Mouse (Mus musculus) monocyte, adult 59 days (primary cell): ENCODE measurements around the gene Selplg. TPM values are rescaled to one million over a fixed set of nuclear protein-coding genes. Genes with fewer than 3 reads are reported as not detected.

Experiments
- total RNA-seq, 2 experiments: library from RNA; stranded (reverse); gene quantifications; one replicate each; pipeline ENCODE4 v1.2.4; 2023

The Selplg gene
- 100 to 1,000 TPM; 485 to 500 TPM for total RNA-seq

DNA sequence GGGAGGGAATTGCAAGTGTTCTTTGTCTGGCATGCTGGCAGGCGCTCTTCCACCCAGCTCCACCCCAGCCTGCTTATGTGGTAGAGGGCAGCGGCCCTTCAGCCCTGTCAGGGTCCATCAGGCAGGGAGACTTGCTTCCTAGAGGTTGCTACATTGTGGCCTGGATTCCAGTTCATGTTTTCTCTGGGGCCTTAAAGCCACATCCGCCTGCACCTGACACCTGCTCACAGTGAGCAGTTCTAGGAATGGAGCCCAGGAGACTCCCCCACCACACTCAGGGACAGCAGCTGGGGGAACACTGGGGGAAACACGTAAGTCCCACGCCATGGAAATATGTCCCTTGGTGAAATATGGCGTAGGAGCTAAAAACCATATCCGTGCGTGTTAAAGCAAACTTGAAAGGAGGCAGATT, at the start of gene Selplg:
TSS of gene Selplg (minus strand) at position 155 of the 412 bp plus-strand sequence.

DNA sequence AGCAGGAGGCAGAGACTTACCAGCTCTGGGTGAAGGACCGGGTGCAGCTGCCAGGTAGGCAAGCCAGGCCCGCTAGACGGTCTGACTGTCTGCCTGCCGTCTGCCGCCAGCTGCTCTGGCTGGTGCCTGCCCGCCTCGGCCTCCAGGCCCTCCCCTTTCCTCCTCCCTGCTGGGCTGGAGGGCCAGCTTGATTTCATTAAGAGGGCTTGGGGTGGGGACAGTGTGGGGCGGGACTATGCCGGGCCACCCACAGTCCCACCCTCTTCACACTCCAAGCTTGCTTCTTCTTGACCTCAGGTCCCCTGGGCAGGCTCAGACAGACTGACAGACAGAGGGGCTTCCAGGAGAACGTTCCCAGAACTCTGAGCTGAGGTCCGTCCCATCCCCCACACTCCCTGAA, 32.2 kb downstream of the Selplg start, which contains the start of gene Tmem119:
TSS of gene Tmem119 (minus strand) at position 237 of the 400 bp plus-strand sequence.

DNA sequence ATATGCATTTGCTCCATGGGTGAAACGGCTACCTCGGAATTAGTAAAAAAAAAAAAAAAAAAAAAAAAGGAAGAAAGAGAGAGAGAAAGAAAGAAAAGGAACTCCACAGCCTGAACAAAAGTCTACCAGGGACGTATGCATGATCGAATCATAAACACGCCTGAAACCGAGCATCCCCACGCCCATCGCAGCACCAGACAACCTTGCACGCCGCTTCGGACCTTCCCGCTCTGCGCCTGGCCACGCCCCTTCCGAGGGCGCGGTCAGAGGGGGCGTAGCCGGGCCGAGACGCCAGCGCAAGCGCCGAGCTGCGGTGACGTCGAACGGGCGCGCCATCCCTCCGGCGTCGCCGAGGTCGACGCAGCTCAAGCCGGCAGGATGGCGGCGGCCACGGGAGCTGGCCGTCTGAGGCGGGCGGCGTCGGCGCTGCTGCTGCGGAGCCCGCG, 60.0 kb downstream of the Selplg start, which contains the start of the genes Sart3 and Iscu:
TSS of gene Sart3 (minus strand) at position 61 of the 446 bp plus-strand sequence.
TSS of gene Iscu (plus strand) at position 299 of the 446 bp plus-strand sequence.

Other genes with a start within 250 kb of the Selplg start
- gene Cmklr1, start 182.2 kb downstream of the Selplg start, total RNA-seq = 10 to 100 TPM; 41.9 to 54.1 TPM
- gene 1700069L16Rik, start 107.9 kb downstream of the Selplg start, total RNA-seq = not detected
- gene Ficd, start 96.8 kb downstream of the Selplg start, total RNA-seq = 1 to 10 TPM; 4.0 to 5.3 TPM
- 10 to 100 TPM; 34.8 to 36.5 TPM for gene Sart3, start 60.1 kb downstream of the Selplg start, total RNA-seq
- 100 to 1,000 TPM; 120 to 124 TPM for gene Iscu, start 59.9 kb downstream of the Selplg start, total RNA-seq
- under 1 TPM; 0.76 to 0.79 TPM for gene Tmem119, start 32.1 kb downstream of the Selplg start, total RNA-seq
- gene Coro1c, start 76.1 kb upstream of the Selplg start, total RNA-seq = 100 to 1,000 TPM; 168 TPM
- gene Ssh1, start 161.2 kb upstream of the Selplg start, total RNA-seq = 10 to 100 TPM; 52.9 to 62.1 TPM
- not detected for gene Dao, start 171.1 kb upstream of the Selplg start, total RNA-seq
- gene Usp30, start 232.8 kb upstream of the Selplg start, total RNA-seq = 10 to 100 TPM in 1 of 2 experiments, 1 to 10 TPM in 1; 8.4 to 13.1 TPM